Mouse (Mus musculus) left cerebral cortex, postnatal 10 days (tissue): ENCODE data around the gene Vmn1r177. TPM values are rescaled to one million over a fixed set of nuclear protein-coding genes. Genes with fewer than 3 reads are reported as not detected.
"Not testable (repeated sequence)": the region's sequence is repeated elsewhere in the genome, so short reads cannot be mapped to it uniquely, and the experiment has no call there.

Experiments used
- DNase-seq, 2 experiments: peaks; one replicate each; pipeline ENCODE4 v3.0.0; 2021 to 2022; ENCODE audit warnings: low spot score in 2 of 2, mixed read lengths in 1 of 2; ENCODE audit errors: extremely low spot score in 1 of 2
- intact Hi-C: fragments of 180-260 bp; cut with DNase I; formaldehyde crosslinking; loops from one replicate; pipeline ENCODE4 v1.15.1; 2025
- total RNA-seq, 2 experiments: library from RNA; stranded (reverse); gene quantifications; 2 replicates each; pipeline ENCODE4 v1.2.3; 2021

The Vmn1r177 gene
- not detected for total RNA-seq

GRCm38 (mm10) chr7:23866349-23866748, at the start of gene Vmn1r177:
Vmn1r177 (minus strand) TSS chr7:23866449.
- DNase-seq, intact Hi-C loops: not testable (repeated sequence)

DNA sequence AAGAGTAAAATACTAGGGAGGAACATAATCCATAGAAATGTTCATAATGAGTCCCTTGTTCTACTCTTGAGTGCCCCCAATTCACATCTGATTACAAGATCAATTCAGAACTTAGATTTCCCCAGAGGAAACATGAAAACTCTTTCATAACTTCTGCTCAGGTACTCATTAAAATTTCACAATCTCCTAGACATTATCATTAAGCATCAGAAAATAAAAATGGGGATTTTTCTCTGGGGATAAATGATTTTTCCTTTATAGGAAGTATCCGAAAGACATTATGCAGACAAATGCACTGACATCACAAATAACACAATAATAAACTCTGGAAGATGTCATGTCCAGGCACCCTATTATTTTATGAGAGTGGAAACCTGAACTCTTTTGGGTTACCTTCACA, 25.5 kb upstream of the Vmn1r177 start, which contains the start of gene Vmn1r178:
Gene Vmn1r178, plus strand, starts transcription at position 301 of the 400 bp plus-strand sequence.
- DNase-seq = no peak
- intact Hi-C loops = no loop called here

GRCm38 (mm10) chr7:23876918-23877317, 10.7 kb upstream of the Vmn1r177 start:
- DNase-seq, intact Hi-C loops: not testable (repeated sequence)

DNA sequence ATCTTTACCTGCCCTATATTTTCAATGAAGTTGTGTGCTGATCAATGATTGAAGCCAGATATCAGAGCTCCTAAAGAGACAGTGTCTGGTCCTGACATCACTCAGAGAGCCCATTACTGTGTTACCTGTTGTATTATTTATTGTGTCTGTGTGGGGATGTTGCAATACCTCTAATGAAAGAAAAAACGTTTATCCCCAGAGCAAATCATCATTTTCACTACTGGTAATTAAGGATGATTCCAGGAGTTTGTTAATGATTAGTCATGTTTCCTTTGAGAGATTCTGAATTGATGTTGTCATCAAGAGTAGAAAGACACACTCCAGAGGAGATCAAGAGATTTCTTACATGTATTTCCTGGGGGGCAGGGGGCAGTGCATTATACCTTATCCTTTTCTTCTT, 29.0 kb downstream of the Vmn1r177 start, which contains the start of gene Vmn1r176:
Gene Vmn1r176, minus strand, starts transcription at position 101 of the 400 bp plus-strand sequence.
- not testable (repeated sequence) for DNase-seq

More for the DNA sequence above, 29.0 kb downstream of the Vmn1r177 start, which contains the start of gene Vmn1r176:
- intact Hi-C loops = not testable (repeated sequence)

Other genes starting within 250 kb of the Vmn1r177 start
- not detected for gene Vmn1r171, start 235.7 kb downstream of the Vmn1r177 start, total RNA-seq
- not detected for gene Vmn1r172, start 208.1 kb downstream of the Vmn1r177 start, total RNA-seq
- gene Vmn1r173, start 165.7 kb downstream of the Vmn1r177 start, total RNA-seq = not detected
- gene Vmn1r174, start 114.2 kb downstream of the Vmn1r177 start, total RNA-seq = not detected
- not detected for gene Vmn1r175, start 55.8 kb downstream of the Vmn1r177 start, total RNA-seq
- gene Vmn1r176, start 29.1 kb downstream of the Vmn1r177 start, total RNA-seq = not detected
- gene Vmn1r178, start 25.6 kb upstream of the Vmn1r177 start, total RNA-seq = not detected
- gene Vmn1r179, start 60.5 kb upstream of the Vmn1r177 start, total RNA-seq = not detected
- gene Vmn1r180, start 84.2 kb upstream of the Vmn1r177 start, total RNA-seq = not detected
- gene Vmn1r181, start 108.2 kb upstream of the Vmn1r177 start, total RNA-seq = not detected
- not detected for gene V1rd19, start 135.2 kb upstream of the Vmn1r177 start, total RNA-seq
- gene Vmn1r183, start 186.8 kb upstream of the Vmn1r177 start, total RNA-seq = not detected
- gene Zfp180, start 215.5 kb upstream of the Vmn1r177 start, total RNA-seq = 10 to 100 TPM; 30.3 to 31.3 TPM
- gene Zfp112, start 245.9 kb upstream of the Vmn1r177 start, total RNA-seq = 1 to 10 TPM; 8.7 to 8.8 TPM